Mouse (Mus musculus) right cerebral cortex, postnatal 4 days (tissue): ENCODE results near the gene Plcb1.

Experiments
- DNase-seq: peaks from one replicate; pipeline ENCODE4 v3.0.0-alpha.2; 2022

Plcb1 gene

DNA sequence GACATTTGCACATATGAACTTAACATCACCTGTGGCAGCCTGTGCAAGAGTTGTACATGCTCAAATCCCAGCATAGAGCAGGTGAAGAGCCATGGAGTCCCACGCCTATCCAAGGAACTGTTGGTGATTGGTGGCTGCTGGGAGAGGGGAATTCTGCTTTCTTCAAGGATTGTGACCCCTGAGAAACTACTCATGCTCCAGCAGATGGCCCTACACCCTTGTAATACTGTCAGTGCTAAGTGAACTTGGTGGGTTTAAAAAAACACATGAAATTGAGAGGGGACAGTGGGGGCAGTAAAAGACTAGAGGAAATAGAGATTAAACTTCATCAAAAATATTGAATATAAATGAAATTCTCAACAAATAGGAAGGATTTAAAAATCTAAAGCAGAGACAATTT, 53.0 kb downstream of the Plcb1 start:
- no peak for DNase-seq

DNA sequence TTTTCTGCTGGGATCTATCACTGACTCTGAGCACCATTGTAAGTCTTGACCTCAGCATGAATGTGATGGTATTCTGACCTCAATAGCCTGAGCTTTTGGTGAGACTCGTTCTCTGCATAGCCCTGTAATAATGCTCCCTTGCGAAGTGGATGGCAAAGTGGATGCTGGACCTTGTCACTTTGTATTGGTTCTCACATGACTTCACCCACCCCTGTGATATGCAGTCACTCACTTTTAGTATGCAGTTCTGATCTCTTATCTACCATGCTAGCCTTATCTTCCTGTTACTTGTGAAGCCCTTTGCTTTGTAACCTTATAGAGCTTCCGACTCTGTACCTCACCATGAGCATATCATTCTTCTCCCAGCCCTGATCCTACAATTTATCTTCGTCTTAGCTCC, 57.0 kb downstream of the Plcb1 start:
- no peak for DNase-seq

DNA sequence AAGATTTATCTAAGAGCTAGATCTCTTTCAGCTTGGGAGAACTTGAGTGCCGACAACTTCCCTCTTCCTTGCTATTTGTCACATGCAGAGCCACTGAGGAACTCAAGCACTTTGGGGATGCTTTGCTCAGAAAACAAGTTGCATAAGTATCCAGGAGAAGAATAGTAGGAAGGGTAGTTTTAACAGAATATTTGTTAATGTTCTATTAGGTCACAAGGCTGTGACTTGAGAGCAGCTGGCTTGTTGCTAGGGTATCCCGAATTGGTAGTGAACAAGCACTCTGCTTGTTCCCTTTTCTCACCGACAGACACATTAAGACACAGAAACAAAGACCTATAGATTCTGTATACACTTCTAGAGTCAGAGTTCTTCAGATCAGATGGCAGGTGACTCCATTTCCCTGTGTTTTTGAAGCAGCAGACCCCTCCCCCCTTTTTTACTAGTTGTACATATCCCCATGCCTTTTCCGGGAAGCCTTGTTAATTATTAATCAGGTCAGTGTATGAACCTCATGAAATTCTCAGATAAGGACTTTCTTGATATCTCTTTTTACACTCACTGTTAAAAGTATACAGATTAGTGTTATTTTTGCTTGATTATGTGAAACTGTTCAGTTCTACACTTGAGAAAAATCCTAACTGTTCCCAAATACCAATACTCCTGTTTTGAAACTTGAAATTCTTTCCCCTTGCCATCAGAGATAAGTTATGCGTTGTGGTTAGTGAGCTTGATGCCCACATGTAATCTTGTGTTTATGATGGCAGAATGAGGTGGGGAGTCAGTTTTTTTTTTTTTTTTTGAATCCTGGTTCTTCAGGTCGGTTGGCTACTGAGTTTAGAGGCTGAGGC, 58.7 kb downstream of the Plcb1 start:
- DNase-seq = no peak

DNA sequence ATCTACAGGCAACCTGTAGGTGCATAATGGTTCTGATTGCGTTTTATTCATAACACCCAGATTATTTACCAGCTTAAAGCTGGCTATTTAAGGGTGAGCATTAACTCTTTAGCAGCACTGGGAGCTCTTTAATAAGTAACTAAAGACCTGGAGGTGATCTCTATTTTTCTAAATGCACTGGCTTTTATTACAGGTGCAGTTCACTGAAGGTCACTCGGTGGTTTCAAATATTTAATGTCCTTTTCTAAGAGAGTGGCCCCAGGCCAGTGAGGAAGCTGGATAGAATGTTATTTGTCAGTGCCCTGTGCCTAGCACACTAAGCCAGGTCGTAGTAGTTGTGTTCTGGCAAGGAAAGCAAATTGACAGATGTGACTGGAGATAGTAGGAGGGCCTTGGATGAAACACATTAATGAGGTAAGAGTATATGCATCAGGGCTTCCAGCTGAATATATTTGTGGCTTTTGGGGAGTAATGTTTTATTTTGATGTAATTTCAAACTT, 59.4 kb downstream of the Plcb1 start:
- no peak for DNase-seq

DNA sequence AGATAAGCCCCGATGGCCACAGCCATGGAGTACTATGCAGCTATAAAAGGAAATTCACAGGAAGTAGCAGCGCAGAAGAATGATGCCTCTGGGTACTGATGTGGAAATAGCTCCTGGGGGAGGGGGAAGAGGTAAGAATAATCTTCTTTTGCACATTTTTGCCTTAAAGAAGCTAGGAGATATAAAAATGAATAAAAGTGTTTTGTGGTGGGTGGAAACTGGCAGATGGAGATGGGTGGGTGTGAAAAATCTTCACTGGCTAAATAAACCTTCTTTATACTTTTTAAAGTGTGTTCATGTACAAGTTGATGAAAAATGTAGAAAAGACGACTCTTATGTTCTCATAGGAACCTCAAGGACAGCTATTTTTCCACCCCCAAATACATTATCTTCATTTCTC, 60.7 kb downstream of the Plcb1 start:
- DNase-seq = no peak

GRCm38 (mm10) chr2:134851189-134852171, 65.6 kb downstream of the Plcb1 start:
- DNase-seq = no peak

- DNase-seq = no peak
Observed at GRCm38 (mm10) chr2:134856239-134856638, 70.4 kb downstream of the Plcb1 start.

GRCm38 (mm10) chr2:134856691-134857090, 70.8 kb downstream of the Plcb1 start:
- DNase-seq = no peak

GRCm38 (mm10) chr2:134864985-134865645, 79.2 kb downstream of the Plcb1 start:
- DNase-seq = no peak

DNA sequence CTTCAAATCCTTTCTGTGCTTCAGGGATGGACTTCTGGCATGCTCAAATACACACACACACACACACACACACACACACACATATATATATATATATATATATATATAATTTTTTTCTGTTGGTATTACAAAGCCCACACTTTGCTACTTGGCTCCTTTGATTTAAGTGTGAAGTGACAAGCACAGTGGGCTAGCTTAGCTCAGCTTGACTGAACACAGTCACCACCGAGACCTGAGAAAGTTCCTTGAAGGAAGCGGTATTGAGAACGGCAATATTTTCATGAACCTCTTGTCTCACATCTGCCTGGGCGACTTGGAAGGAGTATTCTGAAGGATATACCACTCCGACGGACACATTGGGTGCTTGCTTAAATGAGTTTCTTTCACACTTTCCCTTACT, 81.5 kb downstream of the Plcb1 start:
- DNase-seq = no peak

GRCm38 (mm10) chr2:134871692-134872489, 86.0 kb downstream of the Plcb1 start:
- DNase-seq = no peak

- DNase-seq = no peak
Observed at GRCm38 (mm10) chr2:134872490-134872781, 86.6 kb downstream of the Plcb1 start.

- DNase-seq = no peak
Observed at GRCm38 (mm10) chr2:134877148-134877547, 91.3 kb downstream of the Plcb1 start.

DNA sequence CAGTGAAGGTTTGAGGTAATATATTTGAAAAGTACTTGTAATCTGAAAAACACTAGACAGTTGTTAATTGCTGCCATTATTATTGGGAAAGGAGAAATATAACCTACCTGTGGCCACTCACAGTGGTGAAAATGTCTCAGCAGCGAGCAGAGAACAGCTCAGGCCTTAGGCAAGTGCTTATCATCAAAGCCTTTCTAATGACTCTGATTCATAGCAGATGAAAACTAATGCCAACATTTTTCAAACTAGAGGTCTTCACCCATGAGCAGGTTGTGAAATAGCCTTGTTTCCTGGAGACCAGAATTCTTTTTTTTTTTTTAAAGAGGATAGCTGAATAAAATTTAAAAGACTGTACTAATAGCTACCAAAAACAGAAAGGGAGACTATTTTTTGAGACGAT, 105.3 kb downstream of the Plcb1 start:
- DNase-seq = no peak

DNA sequence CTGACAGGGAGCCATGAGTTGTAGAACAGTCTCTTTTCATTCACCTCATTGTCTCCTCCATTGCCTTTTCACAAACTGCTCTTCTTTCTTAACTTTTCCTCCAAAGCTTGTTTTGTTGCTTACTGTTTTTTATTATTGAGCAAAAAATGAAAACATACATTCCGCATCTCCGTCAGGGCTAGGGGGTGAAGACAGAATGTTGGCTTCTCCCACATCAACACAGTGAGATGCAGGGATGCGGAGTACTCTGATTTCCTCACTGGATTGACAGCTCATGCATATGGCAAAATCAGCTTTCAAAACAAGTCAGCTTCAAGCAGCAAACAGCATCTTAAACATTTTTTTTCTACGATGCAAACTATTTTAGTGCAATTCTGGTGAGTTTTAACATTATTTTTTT, 108.9 kb downstream of the Plcb1 start:
- DNase-seq = no peak

DNA sequence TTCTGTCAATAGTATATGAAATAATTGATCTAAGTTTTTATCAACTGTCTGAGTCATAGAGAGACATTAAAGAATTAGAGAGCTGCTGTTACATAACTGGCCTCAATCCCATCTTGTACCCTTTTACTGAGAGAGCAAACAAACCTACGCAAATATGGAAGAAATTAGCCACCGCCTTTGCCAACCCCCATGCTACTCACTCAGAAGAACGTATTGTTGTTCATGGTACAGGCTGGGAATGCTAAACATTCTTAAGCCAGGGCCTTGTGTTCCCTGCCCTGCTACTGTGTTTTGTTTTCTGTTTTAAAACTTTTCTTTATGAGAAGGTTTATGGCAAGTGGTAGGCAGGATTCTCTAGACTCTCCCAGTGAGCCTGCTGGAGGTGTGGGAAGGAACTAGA, 110.3 kb downstream of the Plcb1 start:
- DNase-seq = no peak

DNA sequence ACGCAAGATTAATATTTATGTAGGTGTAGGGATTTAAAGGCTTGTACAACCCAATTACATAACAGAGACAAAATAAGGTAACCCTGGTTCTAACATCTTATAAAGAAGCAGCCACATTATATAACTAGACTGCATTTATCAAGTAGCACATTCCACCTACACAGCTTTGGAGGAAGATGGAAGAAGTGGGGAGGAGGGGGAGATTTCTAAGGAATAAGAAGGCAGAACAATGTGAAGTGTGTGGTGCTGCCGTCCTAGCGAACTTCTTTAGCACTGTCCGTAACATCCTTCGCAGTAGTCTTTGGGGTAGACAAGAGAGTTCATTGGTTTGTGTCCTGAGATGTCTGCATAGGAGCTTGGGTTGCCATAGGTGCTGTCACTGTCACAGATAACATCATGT, 111.2 kb downstream of the Plcb1 start:
- no peak for DNase-seq

- no peak for DNase-seq
Observed at GRCm38 (mm10) chr2:134901521-134901920, 115.7 kb downstream of the Plcb1 start.

DNA sequence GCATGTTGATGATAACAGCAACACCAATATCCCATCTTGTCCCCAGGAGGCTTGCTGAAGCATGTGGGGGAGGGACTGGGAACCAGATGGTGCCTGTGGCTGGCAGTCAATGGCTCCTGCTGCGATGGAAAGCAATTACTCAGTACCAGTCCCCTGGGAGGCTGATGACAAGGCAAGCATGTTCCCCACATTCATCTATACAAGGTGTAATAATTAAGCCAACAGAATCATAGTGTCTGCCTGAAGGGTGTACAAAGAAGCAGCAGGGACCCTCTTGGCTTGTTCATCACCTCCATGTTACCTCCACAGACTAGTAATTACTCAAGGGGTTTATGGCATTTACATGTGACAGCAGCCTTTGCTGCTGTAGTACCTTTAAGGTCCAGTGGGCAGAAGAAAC, 125.0 kb downstream of the Plcb1 start:
- no peak for DNase-seq

- DNase-seq = no peak
Observed at GRCm38 (mm10) chr2:134911360-134911759, 125.5 kb downstream of the Plcb1 start.

- no peak for DNase-seq
Observed at GRCm38 (mm10) chr2:134912616-134913015, 126.7 kb downstream of the Plcb1 start.

DNA sequence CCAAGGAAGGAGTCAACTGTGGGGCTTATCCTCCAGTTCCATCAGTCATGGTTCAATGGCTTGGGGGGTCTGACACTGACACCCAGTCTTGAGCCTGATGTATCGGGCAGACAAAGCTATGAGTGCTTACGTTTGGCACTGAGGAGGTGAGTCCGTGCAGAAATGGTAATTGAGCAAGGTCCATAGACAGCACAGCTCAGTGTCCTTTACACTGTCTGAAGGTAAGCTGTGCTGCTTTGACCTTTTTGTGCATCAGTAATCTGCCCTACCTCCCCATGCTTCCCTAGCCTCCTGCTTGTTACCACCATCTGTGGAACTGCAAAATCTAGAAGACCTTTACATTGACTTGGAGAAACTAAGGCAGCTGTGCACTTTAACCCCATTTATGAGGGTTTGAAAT, 127.7 kb downstream of the Plcb1 start:
- no peak for DNase-seq
